Comparison of ENCODE assay signal across 8 mouse cellular contexts in genomic region chr17:5212166-5212565, GRCm38 (mm10).
DNase-seq lines count a peak whose midpoint lies in the region; ATAC-seq lines count a peak whose summit lies in the region.

No protein-coding gene starts in this region.

- peak overlapping the region; percentile 53; the same call in 1 of the 2 replicates for H3K27ac ChIP-seq in forebrain, embryonic 11.5 days (ENCODE audit: low read depth, low read length)
- no peak overlapping the region for H3K27ac ChIP-seq in forebrain, embryonic 10.5 days
- H3K27ac ChIP-seq in hindbrain, embryonic 14.5 days = peak overlapping the region; percentile 83
- no peak overlapping the region for H3K27ac ChIP-seq in intestine, embryonic 16.5 days (ENCODE audit: low read length)

- H3K4me2 ChIP-seq in forebrain, embryonic 11.5 days (ENCODE audit: low read depth, low read length, severe bottlenecking) = no peak overlapping the region
- H3K4me2 ChIP-seq in hindbrain, embryonic 14.5 days (replicated peaks) = peak overlapping the region; percentile 2; the same call in 1 of the 2 replicates
- no peak overlapping the region for H3K4me2 ChIP-seq in intestine, embryonic 16.5 days (ENCODE audit: low read depth, low read length)

- 69% methylated on average over 12 of the region's 12 CpGs for WGBS in forebrain, embryonic 11.5 days
- 85% methylated on average over 12 of the region's 12 CpGs for WGBS in forebrain, embryonic 10.5 days
- 14% methylated on average over 12 of the region's 12 CpGs for WGBS in hindbrain, embryonic 14.5 days
- WGBS in intestine, embryonic 16.5 days = 51% methylated on average over 12 of the region's 12 CpGs

- no peaks in the 10 kb centered on the region for H3K36me3 ChIP-seq in forebrain, embryonic 11.5 days (ENCODE audit: control insufficient read depth, insufficient read depth, low read length)
- H3K36me3 ChIP-seq in forebrain, embryonic 10.5 days (replicated peaks) = no peaks in the 10 kb centered on the region
- no peaks in the 10 kb centered on the region for H3K36me3 ChIP-seq in hindbrain, embryonic 14.5 days (replicated peaks; ENCODE audit: control insufficient read depth, insufficient read depth)
- H3K36me3 ChIP-seq in intestine, embryonic 16.5 days (ENCODE audit: control insufficient read depth, insufficient read depth, low read length) = no peaks in the 10 kb centered on the region

- no peaks in the 10 kb centered on the region for H3K9me3 ChIP-seq in forebrain, embryonic 11.5 days (ENCODE audit: control insufficient read depth, low read length)
- no peaks in the 10 kb centered on the region for H3K9me3 ChIP-seq in forebrain, embryonic 10.5 days
- no peaks in the 10 kb centered on the region for H3K9me3 ChIP-seq in hindbrain, embryonic 14.5 days (ENCODE audit: control insufficient read depth, low read length)
- no peaks in the 10 kb centered on the region for H3K9me3 ChIP-seq in intestine, embryonic 16.5 days (ENCODE audit: control insufficient read depth, low read length)

- ATAC-seq in forebrain, embryonic 11.5 days (replicated peaks; ENCODE audit: low FRiP score) = peak; percentile 56
- peak; percentile 68 for ATAC-seq in hindbrain, embryonic 14.5 days (ENCODE audit: low FRiP score)
- no peak for ATAC-seq in megakaryocyte progenitor cell, adult 5-6 weeks (replicated peaks; ENCODE audit: poor library complexity)
- no peak for ATAC-seq in intestine, embryonic 16.5 days

- H3K4me3 ChIP-seq in forebrain, embryonic 11.5 days (ENCODE audit: low read depth, low read length) = no peak overlapping the region
- no peak overlapping the region for H3K4me3 ChIP-seq in forebrain, embryonic 10.5 days
- H3K4me3 ChIP-seq in hindbrain, embryonic 14.5 days (replicated peaks; ENCODE audit: low read length) = no peak overlapping the region
- H3K4me3 ChIP-seq in intestine, embryonic 16.5 days (ENCODE audit: low read length) = no peak overlapping the region

- H3K27me3 ChIP-seq in forebrain, embryonic 11.5 days (ENCODE audit: control insufficient read depth, insufficient read depth, low read length) = no peaks in the 10 kb centered on the region
- H3K27me3 ChIP-seq in forebrain, embryonic 10.5 days (ENCODE audit: poor library complexity, severe bottlenecking) = no peaks in the 10 kb centered on the region
- no peaks in the 10 kb centered on the region for H3K27me3 ChIP-seq in hindbrain, embryonic 14.5 days (ENCODE audit: control insufficient read depth, insufficient read depth, low read length)
- H3K27me3 ChIP-seq in intestine, embryonic 16.5 days (replicated peaks; ENCODE audit: control insufficient read depth, insufficient read depth, low read length) = no peaks in the 10 kb centered on the region

- H3K9ac ChIP-seq in forebrain, embryonic 11.5 days (ENCODE audit: low read length) = no peak overlapping the region
- H3K9ac ChIP-seq in hindbrain, embryonic 14.5 days = peak overlapping the region; percentile 17; the same call in 1 of the 2 replicates
- no peak overlapping the region for H3K9ac ChIP-seq in intestine, embryonic 16.5 days (ENCODE audit: low read depth, low read length)

- no peak for DNase-seq in forebrain, embryonic 11.5 days (ENCODE audit: low spot score)
- no peak for DNase-seq in forebrain, embryonic 10.5 days (ENCODE audit: extremely low spot score, low spot score)
- peak; percentile 53 for DNase-seq in MN1 (ENCODE audit: low spot score)
- peak; percentile 68 to 73 for DNase-seq in cerebellum, postnatal 36 days
- DNase-seq in hindbrain, embryonic 14.5 days (ENCODE audit: low spot score) = peak; percentile 74
- no peak for DNase-seq in urinary bladder, adult 2 months (ENCODE audit: low spot score)

- peaks cover 7% of the 10 kb centered on the region for H3K4me1 ChIP-seq in forebrain, embryonic 11.5 days (replicated peaks; ENCODE audit: control insufficient read depth, insufficient read depth, low read length)
- peaks cover 29% of the 10 kb centered on the region for H3K4me1 ChIP-seq in forebrain, embryonic 10.5 days
- H3K4me1 ChIP-seq in hindbrain, embryonic 14.5 days (replicated peaks; ENCODE audit: control insufficient read depth, insufficient read depth, low read length) = peaks cover 59% of the 10 kb centered on the region
- peaks cover 31% of the 10 kb centered on the region for H3K4me1 ChIP-seq in intestine, embryonic 16.5 days (ENCODE audit: control insufficient read depth, insufficient read depth, low read length)

Comparison
In these comparisons a context has a peak if more than half of its experiments do, and no peak if none do; other contexts are left out.
1. H3K27ac ChIP-seq: peak in forebrain, embryonic 11.5 days (single experiment) and hindbrain, embryonic 14.5 days (single experiment); none in forebrain, embryonic 10.5 days (single experiment) and intestine, embryonic 16.5 days (single experiment).
2. ATAC-seq: peak in forebrain, embryonic 11.5 days (single experiment) and hindbrain, embryonic 14.5 days (single experiment); none in megakaryocyte progenitor cell, adult 5-6 weeks (single experiment) and intestine, embryonic 16.5 days (single experiment).
3. DNase-seq: peak in MN1 (single experiment), cerebellum, postnatal 36 days (2 of 2) and hindbrain, embryonic 14.5 days (single experiment); none in forebrain, embryonic 11.5 days (single experiment), forebrain, embryonic 10.5 days (single experiment) and urinary bladder, adult 2 months (single experiment).